Mouse (Mus musculus) heart, adult 2 months (tissue): ENCODE measurements around the gene Ppt2. TPM values are rescaled to one million over a fixed set of nuclear protein-coding genes. Genes with fewer than 3 reads are reported as not detected.
A peak's percentile ranks its signal among the peaks of the same experiment; 100 is the strongest.

Source experiments
- DNase-seq, 2 experiments: peaks; one replicate each; pipeline ENCODE4 v3.0.0; 2021
- H3K27ac ChIP-seq: fragments of 200-600 bp; 2 replicates; pipeline ENCODE4 v1.8.1; 2022
- H3K27me3 ChIP-seq: fragments of 200-500 bp; 2 replicates; pipeline ENCODE4 v1.6.1; 2012; ENCODE audit warnings: mild to moderate bottlenecking, low read length, inconsistent platforms, mixed read lengths; ENCODE audit not compliant: control insufficient read depth, insufficient read depth
- H3K36me3 ChIP-seq: fragments of 200-500 bp; 2 replicates; pipeline ENCODE4 v1.6.1; 2012; ENCODE audit warnings: low read length, inconsistent platforms; ENCODE audit not compliant: control insufficient read depth, insufficient read depth
- H3K4me1 ChIP-seq: fragments of 200-500 bp; 2 replicates; pipeline ENCODE4 v1.6.1; 2011; ENCODE audit warnings: low read length; ENCODE audit not compliant: control insufficient read depth, insufficient read depth
- H3K4me3 ChIP-seq: fragments of 200-600 bp; 2 replicates; pipeline ENCODE4 v1.8.1; 2022
- H3K79me2 ChIP-seq: fragments of 200-500 bp; replicated peaks from 2 replicates; pipeline ENCODE4 v1.6.1; 2012; ENCODE audit warnings: mild to moderate bottlenecking, inconsistent platforms, low read length, moderate library complexity, mixed read lengths; ENCODE audit not compliant: control insufficient read depth, insufficient read depth
- H3K9ac ChIP-seq: fragments of 200-500 bp; 2 replicates; pipeline ENCODE4 v1.6.1; 2012; ENCODE audit warnings: low read depth, mild to moderate bottlenecking, control low read depth, inconsistent platforms, low read length, mixed read lengths
- CTCF ChIP-seq: fragments of 200-600 bp; IDR thresholded peaks from 2 replicates; pipeline ENCODE4 v1.8.1; 2022; ENCODE audit warnings: antibody characterized with exemption, mild to moderate bottlenecking, moderate library complexity
- EP300 ChIP-seq: fragments of 200-500 bp; IDR thresholded peaks from 2 replicates; pipeline ENCODE4 v1.6.1; 2011; ENCODE audit warnings: low read depth, low read length, control low read depth; ENCODE audit not compliant: insufficient read depth
- POLR2A ChIP-seq: fragments of 200-500 bp; IDR thresholded peaks from 2 replicates; pipeline ENCODE4 v1.6.1; 2011; ENCODE audit warnings: mild to moderate bottlenecking, low read depth, low read length, control low read depth; ENCODE audit not compliant: insufficient read depth
- WGBS: fragments of 180-500 bp; shearing (Covaris S2); methylation state at CpG from one replicate; pipeline ENCODE4 v1.1.7; 2018; 5-methylcytosine and 5-hydroxymethylcytosine counted together
- intact Hi-C: fragments of 180-260 bp; cut with DNase I; formaldehyde crosslinking; loops from one replicate; pipeline ENCODE4 v1.15.1; 2025
- polyA plus RNA-seq: library from polyadenylated mRNA; depleted of rRNA; stranded (reverse); fragments of >200 nt; gene quantifications from 2 replicates; pipeline ENCODE4 v1.2.3, GENCODE M21; 2012
- total RNA-seq, 2 experiments: library from RNA; stranded (reverse); gene quantifications; 2 replicates each; pipeline ENCODE4 v1.2.3; 2021

Gene Ppt2
- total and polyA plus RNA-seq, 3 experiments, result 50.5 to 63.9 (median 53.0) TPM

DNA sequence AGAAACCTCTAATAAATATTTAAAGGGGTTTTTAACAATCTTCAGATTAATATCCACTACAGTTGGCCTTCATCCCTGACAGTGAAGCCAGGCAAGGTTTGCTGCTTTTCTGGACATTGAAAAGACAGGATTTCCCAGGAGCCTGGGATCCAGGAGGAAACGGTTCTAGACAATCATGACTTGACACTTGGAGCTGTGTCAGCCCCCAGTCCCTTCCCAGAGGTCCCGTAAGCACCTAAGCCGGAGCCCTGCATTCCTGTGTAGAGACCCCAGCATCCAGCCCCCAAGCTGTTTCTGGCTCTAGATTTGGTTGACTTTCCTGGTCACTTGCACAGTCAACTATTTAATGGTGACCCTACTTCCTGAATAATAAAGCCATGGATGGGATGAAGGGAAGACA lies 30.3 kb upstream of the Ppt2 start:
- TF ChIP-seq POLR2A, result no peak
- no peak for TF ChIP-seq CTCF
- no peak for TF ChIP-seq EP300
- Histone ChIP-seq H3K9ac (no peak overlapping the region), H3K27ac (peak overlapping the region; percentile 85), H3K27me3 (no peaks in the 10 kb centered on the region), H3K4me1 (peaks cover 36% of the 10 kb centered on the region), H3K79me2 (no peaks in the 10 kb centered on the region), H3K36me3 (no peaks in the 10 kb centered on the region), H3K4me3 (no peak overlapping the region)
- intact Hi-C loops, result loop anchor here (5.0 kb wide), 1 partner anchor 34 kb away; no protein-coding TSS in a partner anchor
- no peak for DNase-seq
- WGBS, result 53% methylated on average over 3 of the region's 3 CpGs

DNA sequence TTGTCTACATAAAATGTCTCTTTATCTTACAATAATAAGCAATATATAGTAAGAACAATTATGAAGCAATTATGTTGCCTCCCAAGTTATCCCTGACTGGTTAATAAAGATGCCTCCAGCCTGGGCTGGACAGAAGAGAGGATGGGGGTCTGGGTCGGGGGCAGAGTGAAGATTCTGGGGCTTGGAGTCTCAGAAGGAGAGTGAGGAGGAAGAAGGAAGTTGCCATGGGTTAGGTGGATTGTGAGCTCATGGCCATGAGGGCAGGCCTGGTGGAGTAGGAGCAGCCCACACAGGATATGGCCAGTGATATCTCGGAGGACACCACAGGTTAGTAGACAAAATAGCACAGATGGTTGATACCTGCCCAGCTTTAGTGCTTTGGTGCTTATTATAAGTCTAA lies 29.8 kb upstream of the Ppt2 start:
- Histone ChIP-seq H3K4me3 (no peak overlapping the region), H3K27me3 (no peaks in the 10 kb centered on the region), H3K79me2 (no peaks in the 10 kb centered on the region), H3K27ac (peak overlapping the region; percentile 85), H3K4me1 (peaks cover 33% of the 10 kb centered on the region), H3K9ac (no peak overlapping the region), H3K36me3 (no peaks in the 10 kb centered on the region)
- no peak for DNase-seq
- intact Hi-C loops, result loop anchor here (5.0 kb wide), 1 partner anchor 34 kb away; no protein-coding TSS in a partner anchor
- TF ChIP-seq CTCF (no peak), POLR2A (no peak), EP300 (no peak)
- 55% methylated on average over 2 of the region's 2 CpGs for WGBS

DNA sequence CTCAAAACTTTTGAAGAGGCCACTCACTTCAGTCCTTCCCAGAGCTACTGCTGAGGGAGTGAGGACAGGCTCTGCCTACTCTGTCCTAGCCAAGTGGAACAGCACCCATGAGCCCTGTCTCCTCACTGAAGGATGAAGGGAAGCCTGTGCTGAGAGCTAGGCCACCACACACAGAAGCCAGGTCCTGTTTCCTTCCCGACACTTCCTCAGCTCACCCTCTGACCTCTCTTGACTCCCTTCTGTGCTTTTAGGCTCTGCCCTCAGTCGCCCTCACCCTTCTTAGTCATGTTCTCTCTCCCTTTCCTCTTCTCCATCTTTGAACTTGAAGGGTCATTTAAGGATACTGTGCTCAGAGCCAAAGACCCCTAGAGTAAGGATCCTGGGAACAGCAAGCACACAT lies 29.0 kb upstream of the Ppt2 start:
- H3K4me3 ChIP-seq, result no peak overlapping the region
- H3K9ac ChIP-seq, result no peak overlapping the region
- intact Hi-C loops, result loop anchor here (5.0 kb wide), 1 partner anchor 35 kb away; no protein-coding TSS in a partner anchor
- H3K36me3 ChIP-seq, result no peaks in the 10 kb centered on the region
- peaks cover 33% of the 10 kb centered on the region for H3K4me1 ChIP-seq
- no peaks in the 10 kb centered on the region for H3K27me3 ChIP-seq
- DNase-seq, result no peak
- H3K79me2 ChIP-seq, result no peaks in the 10 kb centered on the region
- peak overlapping the region; percentile 83 for H3K27ac ChIP-seq
- 18% methylated on average over 2 of the region's 2 CpGs for WGBS
- TF ChIP-seq CTCF, result no peak

DNA sequence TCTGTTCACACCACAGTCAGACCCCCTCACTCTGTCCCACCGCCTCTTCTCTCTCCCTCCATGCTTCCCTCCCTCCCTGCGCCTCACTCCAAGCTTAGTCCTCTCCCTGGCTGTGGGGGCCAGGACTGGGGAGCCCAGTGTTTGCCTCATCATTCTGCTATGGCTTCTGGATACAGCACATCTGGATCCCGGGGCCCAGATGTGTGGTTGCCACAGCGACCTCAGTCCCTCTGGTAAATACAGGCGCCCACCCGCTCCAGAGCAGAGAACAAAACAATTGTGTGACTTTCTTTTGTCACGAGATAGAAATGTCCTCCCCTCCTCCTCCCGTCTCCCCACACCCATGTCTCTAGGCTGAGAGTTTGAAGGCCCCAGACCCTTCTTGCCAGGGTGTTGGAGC lies 28.4 kb upstream of the Ppt2 start:
- Histone ChIP-seq H3K9ac (no peak overlapping the region), H3K4me1 (peaks cover 32% of the 10 kb centered on the region), H3K27ac (peak overlapping the region; percentile 83), H3K27me3 (no peaks in the 10 kb centered on the region), H3K36me3 (no peaks in the 10 kb centered on the region), H3K79me2 (no peaks in the 10 kb centered on the region), H3K4me3 (no peak overlapping the region)
- intact Hi-C loops, result loop anchor here (5.0 kb wide), 1 partner anchor 36 kb away; no protein-coding TSS in a partner anchor
- 60% methylated on average over 8 of the region's 8 CpGs for WGBS
- TF ChIP-seq POLR2A, result no peak
- no peak for TF ChIP-seq EP300
- peak; percentile 65 to 75 for DNase-seq

DNA sequence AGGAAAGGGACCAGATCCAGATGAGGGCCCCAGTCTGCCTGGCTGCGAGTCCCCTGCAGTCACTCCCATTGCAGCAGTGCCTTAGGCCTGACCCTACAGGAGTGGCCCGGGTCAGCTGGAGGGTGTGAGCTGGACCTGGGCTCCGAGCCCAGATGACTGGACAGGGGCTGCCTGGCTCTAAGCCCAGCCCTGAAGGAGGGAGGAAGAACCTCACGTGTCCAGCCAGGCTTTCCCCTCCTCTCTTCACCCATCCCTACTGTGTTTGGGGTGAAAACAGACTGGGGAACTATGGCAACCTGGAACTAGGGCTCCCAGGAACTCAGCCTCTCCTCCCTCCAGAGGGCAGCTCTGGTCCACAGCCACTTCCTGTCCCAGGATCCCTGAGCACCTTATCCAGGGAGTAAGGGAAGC lies 27.3 kb upstream of the Ppt2 start:
- intact Hi-C loops, result loop anchor here (2.0 to 5.0 kb wide), 2 partner anchors 25 to 37 kb away; no protein-coding TSS in a partner anchor
- TF ChIP-seq EP300, result peak; percentile 76
- TF ChIP-seq POLR2A, result peak; percentile 41; the same call in 1 of the 2 replicates
- peak; percentile 61 for TF ChIP-seq CTCF
- no peaks in the 10 kb centered on the region for H3K36me3 ChIP-seq

DNA sequence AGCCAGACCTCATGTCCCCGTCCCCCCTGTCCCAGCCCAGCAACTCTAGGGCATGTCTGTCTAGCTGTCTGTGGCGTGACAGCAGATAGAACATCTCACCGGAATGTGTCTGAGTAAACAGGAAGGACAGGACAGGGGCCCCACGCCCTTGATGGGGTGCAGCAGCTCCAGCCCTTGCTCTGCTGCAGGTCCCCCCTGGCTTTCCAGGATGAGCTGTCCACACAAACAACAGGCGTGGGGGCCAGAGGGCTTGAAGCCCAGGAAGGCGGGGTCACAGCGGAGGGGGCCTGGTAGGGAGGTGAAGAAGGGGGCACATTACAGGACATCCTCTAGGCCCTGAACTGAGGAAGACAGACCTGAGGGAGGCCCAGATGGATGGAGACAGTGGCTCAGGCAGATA lies 26.9 kb upstream of the Ppt2 start:
- peak overlapping the region; percentile 4; the same call in 1 of the 2 replicates for H3K9ac ChIP-seq
- H3K4me1 ChIP-seq, result peaks cover 26% of the 10 kb centered on the region
- no peak overlapping the region for H3K4me3 ChIP-seq
- peak overlapping the region; percentile 83 for H3K27ac ChIP-seq
- peak in 1 of 2 experiments; percentile 84 for DNase-seq
- intact Hi-C loops, result loop anchor here (2.0 to 5.0 kb wide), 2 partner anchors 26 to 37 kb away; no protein-coding TSS in a partner anchor
- 34% methylated on average over 7 of the region's 7 CpGs for WGBS
- no peaks in the 10 kb centered on the region for H3K79me2 ChIP-seq
- TF ChIP-seq CTCF, result no peak
- TF ChIP-seq EP300, result no peak
- TF ChIP-seq POLR2A, result no peak; the same call in none of the 2 replicates
- no peaks in the 10 kb centered on the region for H3K36me3 ChIP-seq
- no peaks in the 10 kb centered on the region for H3K27me3 ChIP-seq

More for the DNA sequence above, 27.3 kb upstream of the Ppt2 start:
- Histone ChIP-seq H3K9ac (peak overlapping the region; percentile 4; the same call in 1 of the 2 replicates), H3K4me1 (peaks cover 26% of the 10 kb centered on the region), H3K27me3 (no peaks in the 10 kb centered on the region), H3K27ac (peak overlapping the region; percentile 83), H3K4me3 (no peak overlapping the region), H3K79me2 (no peaks in the 10 kb centered on the region)
- peak; percentile 93 to 96 for DNase-seq
- 0% methylated on average over 4 of the region's 4 CpGs for WGBS
